Mouse (Mus musculus) testis, adult 2 months (tissue): ENCODE measurements around the gene Atp8a2.

Experiments used
- CTCF ChIP-seq: fragments of 200-500 bp; IDR thresholded peaks from 2 replicates; pipeline ENCODE4 v1.5.1; 2012; ENCODE audit warnings: low read depth, mild to moderate bottlenecking, inconsistent platforms, low read length, moderate library complexity; ENCODE audit not compliant: control insufficient read depth, insufficient read depth, insufficient replicate concordance
- POLR2A ChIP-seq: fragments of 200-500 bp; IDR thresholded peaks from 2 replicates; pipeline ENCODE4 v1.6.1; 2012; ENCODE audit warnings: low read depth, mild to moderate bottlenecking, inconsistent platforms, low read length, moderate library complexity; ENCODE audit not compliant: control insufficient read depth

DNA sequence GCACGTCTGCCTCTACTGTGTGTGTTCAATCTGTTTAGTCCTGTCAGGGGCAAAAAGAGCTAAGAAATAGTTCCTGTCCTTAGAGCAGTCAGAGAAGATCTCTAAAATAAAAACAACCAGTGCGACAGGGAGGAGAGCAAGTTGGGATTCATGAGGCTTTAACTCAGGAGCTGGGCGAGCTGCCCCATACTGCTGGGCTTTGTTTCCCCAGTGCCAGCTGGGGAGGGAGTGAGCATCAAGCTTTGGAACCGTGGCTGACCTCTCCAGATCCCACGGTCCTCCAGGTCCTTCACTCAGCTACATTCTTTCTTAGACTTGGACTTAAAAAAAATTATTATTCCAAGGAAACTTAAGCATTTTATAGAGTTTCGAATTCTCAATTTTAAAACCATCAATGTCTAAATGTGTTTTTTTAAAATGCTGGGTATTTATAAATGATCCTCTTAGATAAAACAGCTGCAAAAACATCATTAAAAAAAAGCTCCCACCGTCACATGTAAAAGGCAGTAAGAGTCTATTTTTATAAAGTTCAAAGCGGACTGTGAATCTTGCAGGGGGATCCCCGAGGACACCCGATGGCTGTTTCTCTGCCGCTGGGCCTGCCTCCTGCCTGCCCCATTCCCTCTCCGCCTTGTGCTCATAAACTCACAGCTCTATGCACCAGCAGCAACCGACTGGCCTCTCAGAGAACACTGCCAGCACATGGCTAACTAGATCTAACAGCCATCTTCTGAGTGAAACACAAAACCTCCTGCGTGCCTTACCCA lies 350.2 kb downstream of the Atp8a2 start:
- no peak for TF ChIP-seq CTCF
- TF ChIP-seq POLR2A, result no peak
